Mouse (Mus musculus) kidney, adult 2 months (tissue): ENCODE data around the gene Kif7. TPM values are rescaled to one million over a fixed set of nuclear protein-coding genes. Genes with fewer than 3 reads are reported as not detected.

Experiments
- DNase-seq: peaks from one replicate; pipeline ENCODE4 v3.0.0; 2021
- H3K27ac ChIP-seq: fragments of 200-500 bp; 2 replicates; pipeline ENCODE4 v1.5.1; 2012; ENCODE audit warnings: low read depth, low read length, control low read depth, inconsistent platforms; ENCODE audit not compliant: insufficient read depth
- H3K27me3 ChIP-seq: fragments of 200-500 bp; replicated peaks from 2 replicates; pipeline ENCODE4 v1.6.1; 2012; ENCODE audit warnings: mild to moderate bottlenecking, moderate library complexity, low read length, inconsistent platforms; ENCODE audit not compliant: control insufficient read depth, insufficient read depth
- H3K36me3 ChIP-seq: fragments of 200-500 bp; 2 replicates; pipeline ENCODE4 v1.6.1; 2012; ENCODE audit warnings: mild to moderate bottlenecking, moderate library complexity, low read length, inconsistent platforms; ENCODE audit not compliant: control insufficient read depth, insufficient read depth
- H3K4me1 ChIP-seq: fragments of 200-500 bp; 2 replicates; pipeline ENCODE4 v1.6.1; 2011; ENCODE audit warnings: low read length; ENCODE audit not compliant: control insufficient read depth, insufficient read depth
- H3K4me3 ChIP-seq: fragments of 200-500 bp; 2 replicates; pipeline ENCODE4 v1.5.1; 2011; ENCODE audit warnings: mild to moderate bottlenecking, low read depth, low read length, control low read depth; ENCODE audit not compliant: insufficient read depth
- CTCF ChIP-seq: fragments of 200-500 bp; conservative IDR thresholded peaks from 2 replicates; pipeline ENCODE4 v1.5.1; 2011; ENCODE audit warnings: low read depth, mild to moderate bottlenecking, control low read depth, low read length, moderate library complexity, mixed read lengths; ENCODE audit not compliant: insufficient read depth, insufficient read length
- POLR2A ChIP-seq: fragments of 200-500 bp; IDR thresholded peaks from one replicate; pipeline ENCODE4 v1.6.1; 2011; ENCODE audit warnings: low read depth, low read length, control low read depth
- WGBS: fragments of 180-500 bp; shearing (Covaris S2); methylation state at CpG from one replicate; pipeline ENCODE4 v1.1.7; 2018; 5-methylcytosine and 5-hydroxymethylcytosine counted together
- polyA plus RNA-seq: library from polyadenylated mRNA; depleted of rRNA; stranded (reverse); fragments of >200 nt; gene quantifications from 2 replicates; pipeline ENCODE4 v1.2.3, GENCODE M21; 2012

The Kif7 gene
- polyA plus RNA-seq, 1 experiment, result 0.81 TPM

GRCm38 (mm10) chr7:79680231-79680630 is 35.3 kb downstream of the Kif7 start:
- DNase-seq, result no peak
- no peak overlapping the region for H3K27ac ChIP-seq

GRCm38 (mm10) chr7:79679186-79679585 is 36.3 kb downstream of the Kif7 start:
- H3K4me3 ChIP-seq, result no peak overlapping the region
- peak; percentile 18 for DNase-seq
- no peaks in the 10 kb centered on the region for H3K4me1 ChIP-seq
- H3K27me3 ChIP-seq, result no peaks in the 10 kb centered on the region
- H3K36me3 ChIP-seq, result no peaks in the 10 kb centered on the region
- H3K27ac ChIP-seq, result no peak overlapping the region
- TF ChIP-seq POLR2A, result no peak
- no peak for TF ChIP-seq CTCF

More at GRCm38 (mm10) chr7:79680231-79680630, 35.3 kb downstream of the Kif7 start:
- H3K4me1 ChIP-seq, result no peaks in the 10 kb centered on the region
- no peaks in the 10 kb centered on the region for H3K27me3 ChIP-seq
- no peaks in the 10 kb centered on the region for H3K36me3 ChIP-seq
- WGBS, result 94% methylated on average over 2 of the region's 2 CpGs
- TF ChIP-seq POLR2A (no peak), CTCF (no peak)
- H3K4me3 ChIP-seq, result no peak overlapping the region

- Histone ChIP-seq H3K36me3 (no peaks in the 10 kb centered on the region), H3K4me3 (no peak overlapping the region), H3K4me1 (no peaks in the 10 kb centered on the region), H3K27me3 (no peaks in the 10 kb centered on the region), H3K27ac (no peak overlapping the region)
- 95% methylated on average over 4 of the region's 4 CpGs for WGBS
- TF ChIP-seq POLR2A, result no peak
- TF ChIP-seq CTCF, result no peak
- DNase-seq, result no peak
These were observed 44.5 kb downstream of the Kif7 start for GRCm38 (mm10) chr7:79670900-79671604.

GRCm38 (mm10) chr7:79666690-79667089 is 48.8 kb downstream of the Kif7 start:
- DNase-seq, result no peak
- Histone ChIP-seq H3K4me3 (no peak overlapping the region), H3K36me3 (no peaks in the 10 kb centered on the region), H3K27me3 (no peaks in the 10 kb centered on the region), H3K4me1 (no peaks in the 10 kb centered on the region), H3K27ac (no peak overlapping the region)
- TF ChIP-seq POLR2A (no peak), CTCF (no peak)

GRCm38 (mm10) chr7:79661253-79661890 is 54.1 kb downstream of the Kif7 start:
- WGBS, result 34% methylated on average over 5 of the region's 5 CpGs
- Histone ChIP-seq H3K4me3 (no peak overlapping the region), H3K27me3 (no peaks in the 10 kb centered on the region), H3K36me3 (no peaks in the 10 kb centered on the region), H3K4me1 (peaks cover 7% of the 10 kb centered on the region; the same call in 1 of the 2 replicates), H3K27ac (no peak overlapping the region)
- no peak for DNase-seq
- TF ChIP-seq POLR2A (no peak), CTCF (no peak)

- Histone ChIP-seq H3K27me3 (no peaks in the 10 kb centered on the region), H3K36me3 (no peaks in the 10 kb centered on the region), H3K27ac (no peak overlapping the region), H3K4me1 (peaks cover 7% of the 10 kb centered on the region; the same call in 1 of the 2 replicates), H3K4me3 (peak overlapping the region; percentile 73)
- 1% methylated on average over 73 of the region's 73 CpGs for WGBS
- no peak for DNase-seq
- TF ChIP-seq CTCF (no peak), POLR2A (no peak)
These were observed 55.0 kb downstream of the Kif7 start for GRCm38 (mm10) chr7:79660291-79661150.

- peaks cover 7% of the 10 kb centered on the region; the same call in 1 of the 2 replicates for H3K4me1 ChIP-seq
- WGBS, result under 1% methylated on average over 39 of the region's 39 CpGs
- H3K36me3 ChIP-seq, result no peaks in the 10 kb centered on the region
- peak; percentile 99 for DNase-seq
- peak within 1 kb of the TSS; percentile 73 for H3K4me3 ChIP-seq
- H3K27ac ChIP-seq, result no peak within 1 kb of the TSS
- H3K27me3 ChIP-seq, result no peaks in the 10 kb centered on the region
- TF ChIP-seq CTCF, result no peak
- TF ChIP-seq POLR2A, result no peak
These were observed 55.8 kb downstream of the Kif7 start, which contains the start of gene Ticrr for GRCm38 (mm10) chr7:79659578-79660290. TSS of gene Ticrr (plus strand) at chr7:79660196.
